Mouse (Mus musculus) embryonic facial prominence, embryonic 15.5 days (tissue): ENCODE measurements around the gene Galns. TPM values are rescaled to one million over a fixed set of nuclear protein-coding genes. Genes with fewer than 3 reads are reported as not detected.
A peak's percentile ranks its signal among the peaks of the same experiment; 100 is the strongest.
"Not testable (repeated sequence)": the region's sequence is repeated elsewhere in the genome, so short reads cannot be mapped to it uniquely, and the experiment has no call there.

Experiments
- ATAC-seq: fragments of 200-750 bp; cut with Nextera tagmentation; 2 replicates; pipeline ENCODE4 v1.8.0; 2017; ENCODE audit warnings: low read depth, moderate TSS enrichment; ENCODE audit not compliant: insufficient number of reproducible peaks, low FRiP score, low TSS enrichment
- H3K27ac ChIP-seq: fragments of 300-500 bp; sonication (generic); replicated peaks from 2 replicates; pipeline ENCODE4 v1.5.1; 2015; ENCODE audit warnings: mild to moderate bottlenecking, inconsistent platforms
- H3K27me3 ChIP-seq: fragments of 300-500 bp; sonication (generic); 2 replicates; pipeline ENCODE4 v1.6.1; 2015; ENCODE audit warnings: inconsistent platforms
- H3K36me3 ChIP-seq: fragments of 300-500 bp; sonication (generic); 2 replicates; pipeline ENCODE4 v1.6.1; 2015; ENCODE audit warnings: mild to moderate bottlenecking, inconsistent platforms
- H3K4me1 ChIP-seq: fragments of 300-500 bp; sonication (generic); 2 replicates; pipeline ENCODE4 v1.6.1; 2015; ENCODE audit warnings: inconsistent platforms
- H3K4me2 ChIP-seq: fragments of 300-500 bp; sonication (generic); replicated peaks from 2 replicates; pipeline ENCODE4 v1.6.1; 2015; ENCODE audit warnings: mild to moderate bottlenecking, inconsistent platforms
- H3K4me3 ChIP-seq: fragments of 300-500 bp; sonication (generic); replicated peaks from 2 replicates; pipeline ENCODE4 v1.5.1; 2015; ENCODE audit warnings: mild to moderate bottlenecking, inconsistent platforms
- H3K9ac ChIP-seq: fragments of 300-500 bp; sonication (generic); 2 replicates; pipeline ENCODE4 v1.6.1; 2015; ENCODE audit warnings: inconsistent platforms
- H3K9me3 ChIP-seq: fragments of 300-500 bp; sonication (generic); replicated peaks from 2 replicates; pipeline ENCODE4 v1.6.1; 2016; ENCODE audit warnings: inconsistent platforms
- WGBS: fragments of 180-500 bp; shearing (Covaris S2); methylation state at CpG from one replicate; pipeline ENCODE4 v1.1.7; 2015; 5-methylcytosine and 5-hydroxymethylcytosine counted together
- polyA plus RNA-seq: library from polyadenylated mRNA; unstranded; fragments of >200 nt; fragmentation: Nextera tagmentation; extraction: Ambion mirVana; gene quantifications from 2 replicates; pipeline ENCODE4 v1.2.1, GENCODE M21; 2015

Galns gene
- polyA plus RNA-seq, 1 experiment from 2014 or later: 11.3 TPM

- not testable (repeated sequence) for H3K27me3 ChIP-seq, H3K9me3 ChIP-seq, H3K9ac ChIP-seq, H3K36me3 ChIP-seq, H3K4me2 ChIP-seq, H3K27ac ChIP-seq, H3K4me3 ChIP-seq, ATAC-seq, H3K4me1 ChIP-seq
- 78% methylated on average over 3 of the region's 3 CpGs for WGBS
These were observed 20.9 kb upstream of the Galns start for GRCm38 (mm10) chr8:122632134-122632533.

- H3K4me2 ChIP-seq: peak overlapping the region; percentile 19; the same call in 1 of the 2 replicates
- no peak for ATAC-seq
- 0 out of 2 replicates have a peak overlapping the region, but pooled peaks have one; percentile 8 for H3K4me3 ChIP-seq
- no peak overlapping the region for H3K9ac ChIP-seq
- 52% methylated on average over 22 of the region's 22 CpGs for WGBS
- H3K36me3 ChIP-seq: peaks cover 8% of the 10 kb centered on the region; the same call in 1 of the 2 replicates
- no peaks in the 10 kb centered on the region for H3K9me3 ChIP-seq
- H3K27ac ChIP-seq: no peak overlapping the region
- 0 out of 2 replicates have a peak, but pooled peaks cover 3% of the 10 kb centered on the region for H3K27me3 ChIP-seq
- no peaks in the 10 kb centered on the region for H3K4me1 ChIP-seq
These were observed 19.4 kb upstream of the Galns start for GRCm38 (mm10) chr8:122630696-122631095.

- Histone ChIP-seq H3K9me3 (no peaks in the 10 kb centered on the region), H3K27ac (no peak overlapping the region), H3K27me3 (0 out of 2 replicates have a peak, but pooled peaks cover 3% of the 10 kb centered on the region), H3K4me1 (no peaks in the 10 kb centered on the region), H3K4me3 (no peak overlapping the region), H3K36me3 (peaks cover 8% of the 10 kb centered on the region; the same call in 1 of the 2 replicates), H3K9ac (no peak overlapping the region), H3K4me2 (no peak overlapping the region)
- ATAC-seq: no peak
- WGBS: 34% methylated on average over 10 of the region's 10 CpGs
These were observed 18.1 kb upstream of the Galns start for GRCm38 (mm10) chr8:122629388-122629787.

GRCm38 (mm10) chr8:122626896-122627295 is 15.6 kb upstream of the Galns start:
- 0 out of 2 replicates have a peak, but pooled peaks cover 3% of the 10 kb centered on the region for H3K27me3 ChIP-seq
- no peaks in the 10 kb centered on the region for H3K4me1 ChIP-seq
- no peaks in the 10 kb centered on the region for H3K36me3 ChIP-seq
- H3K9ac ChIP-seq: no peak overlapping the region
- H3K9me3 ChIP-seq: no peaks in the 10 kb centered on the region
- no peak overlapping the region for H3K27ac ChIP-seq
- 0 out of 2 replicates have a peak, but pooled peaks have one; percentile 21 for ATAC-seq
- H3K4me3 ChIP-seq: no peak overlapping the region
- 79% methylated on average over 2 of the region's 2 CpGs for WGBS
- no peak overlapping the region for H3K4me2 ChIP-seq

GRCm38 (mm10) chr8:122625811-122626210 is 14.5 kb upstream of the Galns start:
- 52% methylated on average over 9 of the region's 9 CpGs for WGBS
- no peak overlapping the region for H3K27ac ChIP-seq
- no peak for ATAC-seq
- H3K4me3 ChIP-seq: no peak overlapping the region
- no peaks in the 10 kb centered on the region for H3K4me1 ChIP-seq
- no peak overlapping the region for H3K9ac ChIP-seq
- no peaks in the 10 kb centered on the region for H3K9me3 ChIP-seq
- no peak overlapping the region for H3K4me2 ChIP-seq
- no peaks in the 10 kb centered on the region for H3K36me3 ChIP-seq
- H3K27me3 ChIP-seq: 0 out of 2 replicates have a peak, but pooled peaks cover 2% of the 10 kb centered on the region

- no peak overlapping the region for H3K4me2 ChIP-seq
- H3K27me3 ChIP-seq: no peaks in the 10 kb centered on the region
- H3K36me3 ChIP-seq: no peaks in the 10 kb centered on the region
- WGBS: 75% methylated on average over 5 of the region's 5 CpGs
- H3K9ac ChIP-seq: no peak overlapping the region
- H3K9me3 ChIP-seq: no peaks in the 10 kb centered on the region
- H3K27ac ChIP-seq: no peak overlapping the region
- no peak for ATAC-seq
- H3K4me3 ChIP-seq: no peak overlapping the region
- H3K4me1 ChIP-seq: peaks cover 3% of the 10 kb centered on the region; the same call in 1 of the 2 replicates
These were observed 13.4 kb upstream of the Galns start for GRCm38 (mm10) chr8:122624653-122625052.

- ATAC-seq: no peak
- H3K27ac ChIP-seq: no peak overlapping the region
These were observed 12.8 kb upstream of the Galns start for GRCm38 (mm10) chr8:122623844-122624642.

GRCm38 (mm10) chr8:122622727-122623126 is 11.5 kb upstream of the Galns start, which contains the start of gene Pabpn1l:
Gene Pabpn1l, minus strand, starts transcription at chr8:122622739.
- no peak for ATAC-seq
- Histone ChIP-seq H3K9ac (no peak within 1 kb of the TSS), H3K4me2 (no peak within 1 kb of the TSS), H3K4me1 (peaks cover 10% of the 10 kb centered on the region), H3K27ac (no peak within 1 kb of the TSS), H3K9me3 (no peaks in the 10 kb centered on the region), H3K27me3 (no peaks in the 10 kb centered on the region), H3K36me3 (no peaks in the 10 kb centered on the region), H3K4me3 (no peak within 1 kb of the TSS)
- 56% methylated on average over 6 of the region's 6 CpGs for WGBS

More at GRCm38 (mm10) chr8:122623844-122624642, 12.8 kb upstream of the Galns start:
- Histone ChIP-seq H3K9ac (no peak overlapping the region), H3K4me3 (no peak overlapping the region), H3K27me3 (no peaks in the 10 kb centered on the region), H3K9me3 (no peaks in the 10 kb centered on the region), H3K4me2 (no peak overlapping the region), H3K36me3 (no peaks in the 10 kb centered on the region), H3K4me1 (peaks cover 6% of the 10 kb centered on the region; the same call in 1 of the 2 replicates)
- 90% methylated on average over 17 of the region's 17 CpGs for WGBS

- H3K27ac ChIP-seq: no peak overlapping the region
- H3K4me1 ChIP-seq: peaks cover 21% of the 10 kb centered on the region
- H3K9ac ChIP-seq: no peak overlapping the region
- no peaks in the 10 kb centered on the region for H3K9me3 ChIP-seq
- no peaks in the 10 kb centered on the region for H3K36me3 ChIP-seq
- no peak overlapping the region for H3K4me2 ChIP-seq
- H3K27me3 ChIP-seq: no peaks in the 10 kb centered on the region
- WGBS: 28% methylated on average over 5 of the region's 5 CpGs
- ATAC-seq: no peak
- H3K4me3 ChIP-seq: no peak overlapping the region
These were observed 9.2 kb upstream of the Galns start for GRCm38 (mm10) chr8:122620446-122620845.

- Histone ChIP-seq H3K9me3 (no peaks in the 10 kb centered on the region), H3K9ac (no peak overlapping the region), H3K27ac (no peak overlapping the region), H3K4me3 (no peak overlapping the region), H3K27me3 (no peaks in the 10 kb centered on the region), H3K4me2 (no peak overlapping the region), H3K36me3 (0 out of 2 replicates have a peak, but pooled peaks cover 6% of the 10 kb centered on the region), H3K4me1 (peaks cover 21% of the 10 kb centered on the region)
- WGBS: 76% methylated on average over 6 of the region's 6 CpGs
- ATAC-seq: no peak
These were observed 7.6 kb upstream of the Galns start for GRCm38 (mm10) chr8:122618660-122619378.

GRCm38 (mm10) chr8:122617947-122618546 is 6.8 kb upstream of the Galns start:
- 22% methylated on average over 5 of the region's 7 CpGs for WGBS
- ATAC-seq: no peak
- no peak overlapping the region for H3K27ac ChIP-seq
- no peaks in the 10 kb centered on the region for H3K9me3 ChIP-seq
- H3K27me3 ChIP-seq: no peaks in the 10 kb centered on the region
- H3K4me1 ChIP-seq: peaks cover 21% of the 10 kb centered on the region
- H3K9ac ChIP-seq: no peak overlapping the region
- 0 out of 2 replicates have a peak, but pooled peaks cover 9% of the 10 kb centered on the region for H3K36me3 ChIP-seq
- H3K4me2 ChIP-seq: no peak overlapping the region
- H3K4me3 ChIP-seq: no peak overlapping the region
